Mouse (Mus musculus) adrenal gland, adult (tissue): Measurements from ENCODE around the gene Fkbp5.
"Not testable (repeated sequence)": the region's sequence is repeated elsewhere in the genome, so short reads cannot be mapped to it uniquely, and the experiment has no call there.

Experiments
- DNase-seq, 2 experiments: peaks; one replicate each; pipeline ENCODE4 v3.0.0; 2022 to 2023; ENCODE audit warnings: low spot score in 1 of 2; ENCODE audit not compliant: inconsistent age in 2 of 2

Gene Fkbp5

GRCm38 (mm10) chr17:28517441-28517955 lies at the start of gene Fkbp5:
Gene Fkbp5, minus strand, starts transcription at chr17:28517527.
- DNase-seq, result peak in 1 of 2 experiments; percentile 82

DNA sequence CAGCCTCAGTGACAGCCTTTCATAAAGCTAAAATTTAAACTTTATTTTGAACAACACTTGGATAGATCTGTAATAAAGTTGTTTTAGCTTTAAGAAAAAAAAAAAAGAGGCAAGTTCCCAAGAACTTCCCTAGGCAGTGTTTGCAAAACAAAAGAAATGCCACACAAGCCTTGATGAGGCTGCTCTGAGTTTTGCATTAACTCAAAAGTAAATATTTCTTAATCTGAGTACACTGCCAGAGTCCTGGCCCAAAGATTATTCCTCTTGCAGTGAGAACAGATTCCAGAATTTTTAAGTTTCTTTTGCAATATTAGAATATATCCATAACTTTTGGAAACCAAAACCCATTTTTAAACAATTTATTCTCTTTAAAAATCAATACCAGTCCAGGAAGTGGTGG lies 47.9 kb upstream of the Fkbp5 start:
- no peak for DNase-seq

DNA sequence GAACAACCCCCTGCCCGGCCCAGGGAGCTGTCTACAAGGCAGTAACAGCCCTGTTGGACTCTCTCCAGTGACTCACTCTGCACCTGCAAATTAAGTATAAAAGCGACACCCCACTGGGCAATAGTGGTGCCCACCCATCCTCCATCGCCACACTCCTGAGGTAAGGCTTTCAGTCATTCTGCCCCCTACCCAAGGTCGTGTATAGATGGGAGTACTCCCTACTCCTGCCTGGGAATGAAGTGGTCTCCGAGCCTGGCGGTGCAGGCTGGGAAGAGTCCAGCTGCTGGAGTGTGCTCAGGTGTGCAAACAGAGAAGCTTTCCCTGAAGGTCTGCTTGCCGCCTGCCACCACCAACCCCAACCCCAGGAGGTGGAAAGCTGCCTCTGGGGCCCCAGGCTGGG lies 44.3 kb upstream of the Fkbp5 start:
- DNase-seq, result no peak

GRCm38 (mm10) chr17:28560598-28560997 lies 43.3 kb upstream of the Fkbp5 start, which contains the start of gene Clps:
Gene Clps, minus strand, starts transcription at chr17:28560766.
- DNase-seq, result no peak

DNA sequence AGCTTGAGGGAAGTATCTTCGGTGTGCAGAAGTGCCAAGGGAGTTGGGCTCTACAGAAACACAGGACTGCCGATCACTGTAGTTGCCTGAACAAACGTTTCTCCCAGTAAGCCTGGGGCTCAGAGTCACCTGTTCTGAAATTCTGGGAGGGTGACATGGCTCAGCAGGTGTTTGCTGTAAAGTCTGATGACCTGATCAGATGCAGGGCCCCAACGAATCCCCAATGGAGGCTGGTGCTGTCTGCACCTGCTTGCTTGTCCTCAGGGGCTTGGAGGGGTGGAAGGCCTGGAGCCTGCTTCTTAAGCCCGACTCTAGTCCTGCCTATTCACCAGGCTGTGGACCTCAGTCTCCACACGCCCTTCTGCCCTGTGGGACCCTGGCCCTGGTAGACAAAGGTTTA lies 40.4 kb upstream of the Fkbp5 start:
- DNase-seq, result no peak

GRCm38 (mm10) chr17:28556635-28557396 lies 39.5 kb upstream of the Fkbp5 start:
- peak in 1 of 2 experiments; percentile 39 for DNase-seq

- not testable (repeated sequence) for DNase-seq
These were observed 36.7 kb upstream of the Fkbp5 start for GRCm38 (mm10) chr17:28554021-28554420.

GRCm38 (mm10) chr17:28553040-28553793 lies 35.9 kb upstream of the Fkbp5 start:
- peak; percentile 64 to 88 for DNase-seq

- DNase-seq, result no peak
These were observed 31.8 kb upstream of the Fkbp5 start, which contains the start of gene Clpsl2 for GRCm38 (mm10) chr17:28549111-28549510. Gene Clpsl2, plus strand, starts transcription at chr17:28549411.

- DNase-seq, result no peak
These were observed 31.2 kb upstream of the Fkbp5 start for GRCm38 (mm10) chr17:28548550-28548949.

DNA sequence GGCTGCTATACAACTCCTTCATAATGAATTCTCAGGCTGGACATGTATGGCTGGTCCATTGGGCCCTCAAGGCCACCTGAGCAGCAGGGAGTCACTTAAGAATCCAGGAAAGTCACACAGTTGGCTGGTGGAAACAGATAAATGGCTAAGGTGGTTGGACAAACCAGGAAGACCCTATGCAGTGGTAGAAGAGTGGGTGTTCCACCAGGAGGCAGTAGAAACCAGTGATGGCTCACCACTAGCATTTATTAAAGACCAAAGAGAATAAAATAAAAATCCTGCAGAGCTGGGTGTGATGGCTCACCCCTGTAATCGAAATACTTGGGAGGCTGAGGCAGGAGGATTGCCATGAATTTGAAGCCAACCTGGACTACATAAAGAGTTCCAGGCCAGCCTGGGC lies 29.6 kb upstream of the Fkbp5 start:
- peak in 1 of 2 experiments; percentile 63 for DNase-seq

DNA sequence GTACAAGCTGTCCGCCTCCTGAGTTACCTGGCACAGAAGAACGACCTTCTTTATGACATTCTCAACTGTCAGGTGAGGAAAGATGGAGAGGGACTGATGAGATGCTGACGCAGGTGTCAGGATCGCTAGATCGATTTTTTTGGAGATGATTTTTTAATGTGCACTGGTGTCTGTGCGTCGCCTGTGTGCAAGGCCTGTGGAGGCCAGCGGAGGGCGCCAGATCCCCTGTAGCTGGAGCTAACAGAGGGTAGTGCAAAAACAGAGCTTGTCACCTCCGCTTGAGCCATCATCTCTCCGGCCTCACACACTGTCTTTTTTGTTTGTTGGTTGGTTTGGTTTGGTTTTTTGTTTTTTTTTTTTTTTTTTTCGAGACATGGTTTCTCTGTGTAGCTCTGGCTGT lies 20.6 kb upstream of the Fkbp5 start:
- DNase-seq, result no peak

DNA sequence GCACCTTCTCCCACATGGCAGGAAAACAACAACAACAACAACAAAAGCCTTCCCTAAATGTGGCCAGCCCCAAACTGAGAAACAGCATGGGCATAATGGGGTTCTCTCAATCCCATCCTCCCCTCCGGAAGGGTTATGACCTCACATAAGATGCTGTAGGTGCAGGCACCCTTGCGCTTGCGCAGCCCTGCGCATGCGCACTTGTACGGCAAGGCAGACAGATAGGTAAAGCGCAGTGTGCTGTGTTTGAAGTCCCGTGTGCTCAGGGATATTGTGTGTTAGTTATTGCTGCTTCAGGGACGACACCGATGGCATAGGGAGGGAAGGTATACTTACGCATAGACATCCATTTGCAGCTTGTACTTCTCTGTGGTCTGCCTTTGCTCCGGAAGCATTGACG lies 16.0 kb upstream of the Fkbp5 start:
- no peak for DNase-seq

DNA sequence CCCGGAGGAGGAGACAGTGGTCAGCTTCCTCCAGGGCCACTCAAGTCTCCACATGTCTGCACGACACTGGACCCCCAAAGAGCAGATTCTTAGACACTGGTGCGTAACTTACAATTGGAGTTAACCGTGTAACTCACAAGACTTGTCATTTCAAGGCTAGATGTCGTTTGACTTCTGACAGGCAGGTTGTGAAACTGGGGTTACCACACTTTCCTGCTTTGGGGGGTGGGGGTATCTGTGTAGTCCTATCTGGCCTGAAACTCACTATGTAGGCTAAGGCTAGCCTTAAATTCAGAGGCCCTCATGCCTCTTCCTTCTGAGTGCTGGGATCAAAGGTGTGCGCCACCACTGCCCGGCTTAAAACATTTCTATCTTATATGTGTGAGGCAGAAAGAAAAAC lies 15.2 kb upstream of the Fkbp5 start:
- DNase-seq, result no peak

DNA sequence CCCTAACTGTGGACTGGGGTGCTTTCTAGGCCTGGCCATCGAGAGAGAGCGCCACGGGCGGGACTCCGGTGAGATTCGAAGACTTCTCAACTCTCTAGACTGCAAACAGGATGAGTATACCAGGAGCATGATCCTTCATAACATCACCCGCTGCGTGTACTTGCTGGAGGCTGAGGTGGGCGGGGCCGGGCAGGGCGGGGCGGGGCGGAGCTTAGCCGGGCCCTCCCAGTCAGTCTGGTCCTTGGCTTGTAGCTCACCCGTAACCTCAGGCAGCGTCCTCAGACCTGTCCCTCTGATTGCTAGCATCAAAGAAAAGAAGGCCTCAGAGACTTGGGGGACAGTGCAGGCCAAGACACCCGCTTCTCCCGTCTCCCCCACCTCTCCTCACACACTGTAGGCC lies 14.6 kb upstream of the Fkbp5 start:
- DNase-seq, result no peak

GRCm38 (mm10) chr17:28530506-28530905 lies 13.2 kb upstream of the Fkbp5 start, which contains the start of gene Armc12:
Gene Armc12, plus strand, starts transcription at chr17:28530806.
- DNase-seq, result no peak

- no peak for DNase-seq
These were observed 11.8 kb upstream of the Fkbp5 start for GRCm38 (mm10) chr17:28529116-28529515.

GRCm38 (mm10) chr17:28528043-28528351 lies 10.7 kb upstream of the Fkbp5 start:
- DNase-seq, result peak; percentile 87 to 96

- DNase-seq, result peak; percentile 28 to 82
These were observed 10.1 kb upstream of the Fkbp5 start for GRCm38 (mm10) chr17:28527184-28528042.

DNA sequence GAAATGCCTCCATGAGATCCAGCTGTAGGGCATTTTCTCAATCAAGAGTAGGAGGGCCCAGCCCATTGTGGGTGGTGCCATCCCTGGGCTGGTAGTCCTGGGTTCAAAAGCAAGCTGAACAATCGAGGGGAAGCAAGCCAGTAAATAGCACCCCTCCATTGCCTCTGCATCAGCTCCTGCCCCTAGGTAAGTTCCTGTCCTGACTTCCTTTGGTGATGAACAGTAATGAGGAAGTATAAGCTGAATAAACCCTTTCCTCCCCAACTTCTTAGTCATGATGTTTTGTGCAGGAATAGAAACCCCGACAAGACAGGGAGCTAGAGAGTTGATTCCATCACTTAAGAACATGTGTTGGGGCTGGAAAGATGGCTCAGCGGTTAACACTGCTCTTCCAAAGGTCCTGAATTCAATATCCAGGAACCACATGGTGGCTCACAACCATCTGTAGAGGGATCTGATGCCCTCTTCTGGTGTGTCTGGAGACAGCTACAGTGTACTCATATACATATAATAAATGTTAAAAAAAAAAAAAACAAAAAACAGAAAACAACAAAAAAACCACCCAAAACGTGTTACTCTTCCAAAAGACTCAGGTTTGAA lies 7.6 kb upstream of the Fkbp5 start:
- DNase-seq, result peak in 1 of 2 experiments; percentile 15
